Mouse (Mus musculus): Measurements from ENCODE around the gene Sdhaf4.

The Sdhaf4 gene

GRCm38 (mm10) chr1:23953921-23954320 is 51.5 kb downstream of the Sdhaf4 start:
- DNase-seq = no peak

DNA sequence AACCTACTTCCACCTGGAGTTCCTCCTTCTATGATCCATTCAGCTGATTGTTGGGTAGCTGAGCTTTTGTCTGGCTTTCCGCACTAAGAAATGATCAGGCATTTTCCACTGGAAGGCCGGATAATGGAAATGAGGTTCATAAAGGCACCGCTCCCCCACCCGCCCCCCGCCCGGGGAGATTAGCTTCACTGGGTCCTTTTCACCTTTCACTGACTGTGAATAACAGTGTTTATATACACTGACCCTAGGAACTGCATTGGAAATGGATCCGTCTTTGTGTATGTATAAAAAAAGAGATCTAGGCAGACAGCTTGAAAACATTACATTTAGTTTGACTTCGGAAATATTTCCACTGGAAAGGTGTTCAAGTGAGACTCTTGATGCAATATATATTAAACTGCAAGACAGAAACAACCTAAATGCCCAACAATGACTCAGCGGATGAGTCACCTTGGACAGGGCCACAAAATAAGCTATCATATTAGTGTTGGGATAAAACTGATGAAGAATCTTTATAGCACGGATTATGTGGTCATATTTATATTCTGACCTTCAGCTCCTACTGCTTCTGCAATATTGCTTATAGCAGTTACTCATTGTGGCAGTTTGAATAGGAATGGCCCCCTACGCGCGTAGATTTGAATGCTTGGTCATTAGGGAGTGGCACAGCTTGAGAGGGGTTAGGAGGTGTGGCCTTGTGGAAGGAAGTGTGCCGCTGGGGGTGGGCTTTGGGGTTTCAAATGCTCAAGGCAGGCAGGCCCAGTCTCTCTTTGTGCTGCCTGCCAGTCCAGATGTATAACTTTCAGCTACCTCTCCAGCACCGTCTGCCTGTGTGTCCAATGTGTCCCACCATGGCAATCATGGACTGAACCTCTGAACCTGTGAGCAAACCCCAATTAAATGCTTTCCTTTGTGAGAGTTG is 56.4 kb downstream of the Sdhaf4 start:
- no peak for DNase-seq

- DNase-seq = no peak
Observed at GRCm38 (mm10) chr1:23948290-23948689, 57.2 kb downstream of the Sdhaf4 start.

Data from embryo, embryonic 11 days (tissue).